Mouse (Mus musculus) cerebellum, adult 8-10 months (tissue): ENCODE results near the gene Bsph2.

Source experiments
- DNase-seq: peaks from one replicate; pipeline ENCODE4 v3.0.0; 2022

Bsph2 gene

DNA sequence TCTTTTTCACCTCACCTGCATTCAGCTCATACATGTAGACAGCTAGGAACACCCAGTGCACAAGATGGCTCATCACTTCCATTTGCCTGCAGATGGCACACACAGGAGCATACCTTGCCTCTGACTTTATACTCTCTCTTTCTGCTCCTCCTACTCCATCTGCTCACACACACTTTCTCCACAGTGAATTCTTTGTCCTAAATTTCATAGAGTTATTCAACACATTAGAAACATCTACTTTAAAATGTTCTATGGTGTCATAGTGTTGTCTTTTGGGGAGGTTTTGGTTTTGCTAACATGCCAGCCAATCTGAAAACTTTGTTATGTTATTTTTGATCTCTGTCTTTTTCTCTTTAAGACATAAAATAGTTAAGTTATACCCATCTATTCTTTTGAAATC, at the start of gene Bsph2:
Gene Bsph2 (minus strand): TSS at position 101 of the 400 bp plus-strand sequence.
- DNase-seq: no peak

DNA sequence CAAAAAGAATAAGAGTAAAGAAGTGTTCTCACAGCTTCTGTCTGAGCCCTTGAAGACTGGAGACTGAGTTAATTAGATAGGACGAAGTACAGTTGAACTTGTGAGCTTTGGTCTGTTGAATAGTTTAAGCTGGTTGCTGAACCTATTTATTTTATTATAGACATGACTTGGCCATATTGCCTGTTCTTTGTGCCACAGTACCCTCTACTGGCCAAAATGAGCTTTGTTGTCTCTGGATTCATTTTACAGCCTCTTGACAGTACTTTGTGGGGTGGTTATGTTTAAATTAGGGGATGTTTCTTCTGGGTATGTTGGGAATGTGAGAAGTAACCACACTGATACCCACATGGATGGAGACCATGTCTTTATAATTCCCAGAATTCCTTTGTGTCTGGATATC, 59.3 kb downstream of the Bsph2 start:
- DNase-seq: peak; percentile 1
